Mouse (Mus musculus) gastrocnemius, postnatal 14 days (tissue): ENCODE data around the gene Fam187b. TPM values are rescaled to one million over a fixed set of nuclear protein-coding genes. Genes with fewer than 3 reads are reported as not detected.

Source experiments
- DNase-seq: peaks from one replicate; pipeline ENCODE4 v3.0.0; 2021; ENCODE audit warnings: mixed read lengths
- intact Hi-C: fragments of 180-260 bp; cut with DNase I; formaldehyde crosslinking; loops from one replicate; pipeline ENCODE4 v1.15.1; 2025; ENCODE audit warnings: low total_unique reads
- total RNA-seq, 2 experiments: library from RNA; stranded (reverse); gene quantifications; 2 replicates each; pipeline ENCODE4 v1.2.3; 2021

Gene Fam187b
- total RNA-seq, 2 experiments from 2014 or later, result 0.23 TPM; not detected in 1

GRCm38 (mm10) chr7:30956756-30957366 is 16.7 kb upstream of the Fam187b start, which contains the start of gene Usf2:
Usf2 (minus strand) TSS chr7:30956803.
- intact Hi-C loops, result no loop called here

GRCm38 (mm10) chr7:30957367-30957783 is 16.2 kb upstream of the Fam187b start:
- peak; percentile 93 for DNase-seq
- intact Hi-C loops, result no loop called here

More at GRCm38 (mm10) chr7:30956756-30957366, 16.7 kb upstream of the Fam187b start, which contains the start of gene Usf2:
- peak; percentile 88 for DNase-seq

- no peak for DNase-seq
- intact Hi-C loops, result no loop called here
Observed at GRCm38 (mm10) chr7:30958109-30958865, 15.3 kb upstream of the Fam187b start.

GRCm38 (mm10) chr7:30958866-30959487 is 14.6 kb upstream of the Fam187b start:
- intact Hi-C loops, result no loop called here

GRCm38 (mm10) chr7:30959786-30960349 is 13.7 kb upstream of the Fam187b start:
- intact Hi-C loops, result no loop called here
- DNase-seq, result no peak

More at GRCm38 (mm10) chr7:30958866-30959487, 14.6 kb upstream of the Fam187b start:
- no peak for DNase-seq

- intact Hi-C loops, result no loop called here
Observed at GRCm38 (mm10) chr7:30962862-30963261, 10.7 kb upstream of the Fam187b start.

GRCm38 (mm10) chr7:30964366-30964765 is 9.2 kb upstream of the Fam187b start:
- DNase-seq, result no peak

More at GRCm38 (mm10) chr7:30962862-30963261, 10.7 kb upstream of the Fam187b start:
- no peak for DNase-seq

GRCm38 (mm10) chr7:30965677-30966076 is 7.9 kb upstream of the Fam187b start:
- intact Hi-C loops, result no loop called here
- no peak for DNase-seq

More at GRCm38 (mm10) chr7:30964366-30964765, 9.2 kb upstream of the Fam187b start:
- intact Hi-C loops, result no loop called here

GRCm38 (mm10) chr7:30966657-30967056 is 6.9 kb upstream of the Fam187b start:
- intact Hi-C loops, result no loop called here
- no peak for DNase-seq

GRCm38 (mm10) chr7:30968611-30969010 is 5.0 kb upstream of the Fam187b start:
- no peak for DNase-seq
- intact Hi-C loops, result no loop called here

- DNase-seq, result no peak
- intact Hi-C loops, result no loop called here
Observed at GRCm38 (mm10) chr7:30969174-30969573, 4.4 kb upstream of the Fam187b start.

- intact Hi-C loops, result loop anchor here (10.0 kb wide), 1 partner anchor 97 kb away; no protein-coding TSS in a partner anchor
- DNase-seq, result no peak
Observed at GRCm38 (mm10) chr7:30971901-30972300, 1.7 kb upstream of the Fam187b start.

GRCm38 (mm10) chr7:30972426-30973250 is 952 bp upstream of the Fam187b start:
- intact Hi-C loops, result loop anchor here (10.0 kb wide), 1 partner anchor 98 kb away; no protein-coding TSS in a partner anchor
- no peak for DNase-seq

- DNase-seq, result no peak
Observed at GRCm38 (mm10) chr7:30973251-30973500, 414 bp upstream of the Fam187b start, which contains the start of gene Lsr. Lsr (minus strand) TSS chr7:30973464.

GRCm38 (mm10) chr7:30981703-30982102 is 8.1 kb downstream of the Fam187b start:
- no peak for DNase-seq
- intact Hi-C loops, result no loop called here

More at GRCm38 (mm10) chr7:30973251-30973500, 414 bp upstream of the Fam187b start, which contains the start of gene Lsr:
- intact Hi-C loops, result loop anchor here (10.0 kb wide), 1 partner anchor 98 kb away; no protein-coding TSS in a partner anchor

- no peak for DNase-seq
- intact Hi-C loops, result no loop called here
Observed at GRCm38 (mm10) chr7:30985357-30985756, 11.8 kb downstream of the Fam187b start.

GRCm38 (mm10) chr7:30988519-30989162 is 15.1 kb downstream of the Fam187b start:
- intact Hi-C loops, result no loop called here
- DNase-seq, result no peak

GRCm38 (mm10) chr7:30992148-30992547 is 18.6 kb downstream of the Fam187b start:
- intact Hi-C loops, result no loop called here
- DNase-seq, result no peak

- intact Hi-C loops, result no loop called here
- DNase-seq, result no peak
Observed at GRCm38 (mm10) chr7:30993986-30994385, 20.4 kb downstream of the Fam187b start.
